Mouse (Mus musculus) cerebellum, postnatal 36 days (tissue): ENCODE results near the gene Sox5.

Source experiments
- DNase-seq, 2 experiments: peaks; one replicate each; pipeline ENCODE4 v3.0.0; 2021 to 2022; ENCODE audit warnings: mixed read lengths in 2 of 2

Sox5 gene

DNA sequence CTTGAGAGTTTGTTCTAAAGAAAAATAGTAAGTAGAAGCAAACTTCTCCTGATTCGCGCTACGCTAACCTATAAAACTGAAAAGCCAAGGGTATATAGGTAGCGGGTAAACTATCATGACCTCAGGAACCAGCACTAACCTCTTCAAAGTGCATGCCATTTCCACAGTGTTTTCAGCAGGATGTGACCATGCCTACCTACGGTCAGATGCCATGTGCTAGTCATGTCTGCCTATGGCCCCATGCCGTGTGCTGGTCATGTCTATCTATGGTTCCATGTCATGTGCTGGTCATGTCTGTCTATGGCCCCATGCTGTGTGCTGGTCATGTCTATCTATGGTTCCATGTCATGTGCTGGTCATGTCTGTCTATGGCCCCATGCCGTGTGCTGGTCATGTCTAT lies 614.7 kb downstream of the Sox5 start:
- no peak for DNase-seq

DNA sequence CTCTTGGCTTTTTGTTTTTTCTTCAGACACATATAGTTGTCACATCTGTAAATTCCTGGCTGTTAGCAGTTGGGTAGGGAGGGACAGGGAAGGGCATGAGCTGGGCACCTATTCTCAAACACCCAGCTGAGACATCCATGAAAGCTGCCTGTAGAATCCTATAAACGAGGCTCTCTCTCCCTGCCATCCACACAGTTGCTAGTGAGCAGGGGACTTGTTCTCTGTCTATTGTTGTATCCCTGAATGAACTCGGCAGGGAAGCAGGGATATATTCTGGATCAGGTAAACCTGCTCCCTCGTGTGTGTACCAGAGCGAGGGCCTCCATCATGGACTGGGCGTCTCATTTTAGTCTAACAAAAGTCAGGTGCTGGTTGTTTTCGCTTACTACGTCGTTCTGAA lies 615.1 kb downstream of the Sox5 start:
- DNase-seq: no peak

DNA sequence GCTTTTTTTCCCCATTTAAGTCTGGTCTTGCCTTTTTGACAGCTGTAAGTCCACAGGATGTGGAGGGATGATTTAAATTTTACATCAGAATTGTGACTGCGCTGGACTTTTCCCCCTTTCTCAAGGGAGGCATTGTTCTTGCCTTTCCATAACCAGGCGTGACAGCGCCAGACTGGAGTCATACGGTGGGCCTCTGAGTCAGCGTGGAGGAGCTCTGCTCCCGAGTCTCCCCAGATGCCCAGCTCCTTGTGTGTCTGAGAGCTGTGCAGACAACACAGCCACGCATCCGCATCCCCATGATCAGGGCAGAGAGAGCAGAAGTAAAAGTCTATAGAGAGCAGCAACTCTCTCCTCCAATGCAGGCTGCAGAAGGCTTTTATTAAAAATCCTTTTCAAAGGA lies 615.7 kb downstream of the Sox5 start:
- no peak for DNase-seq

DNA sequence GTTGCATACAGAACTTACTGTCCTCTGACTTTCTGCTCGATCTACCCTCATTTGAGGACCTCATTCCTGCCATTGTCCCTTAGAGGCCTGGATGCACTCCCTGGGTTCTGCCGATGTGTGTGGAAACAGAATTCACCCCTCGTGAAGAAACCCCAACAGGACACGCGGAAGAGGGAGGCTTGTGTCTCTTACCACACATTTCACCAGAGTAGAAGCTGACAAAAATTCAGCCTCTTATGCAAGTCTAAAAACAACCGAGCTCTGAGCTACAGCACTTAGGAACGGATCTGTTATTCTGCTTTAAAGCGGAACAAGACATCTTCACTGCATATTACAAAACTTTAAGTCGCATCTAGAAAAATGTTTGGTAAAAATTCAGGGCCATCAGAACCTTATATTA lies 618.3 kb downstream of the Sox5 start:
- DNase-seq: no peak

DNA sequence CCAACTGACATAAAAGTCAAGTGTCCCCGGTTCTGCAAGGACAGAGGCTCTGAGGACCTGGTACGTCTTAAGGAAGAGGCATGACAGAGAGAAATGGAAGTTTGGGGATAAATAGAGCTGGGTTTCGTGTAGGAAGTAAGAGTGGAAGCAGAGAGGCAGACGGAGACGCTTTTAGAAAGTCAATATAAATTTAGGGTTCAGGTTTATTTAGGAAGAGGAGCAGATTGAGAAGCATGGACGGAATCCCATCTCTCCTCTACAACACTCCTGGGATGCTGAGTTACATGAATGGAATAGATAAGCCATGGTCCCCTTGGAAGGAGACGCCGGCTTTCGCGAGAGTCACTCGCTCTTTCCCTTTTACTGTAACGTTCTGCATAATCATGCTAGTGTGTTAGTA lies 623.1 kb downstream of the Sox5 start:
- DNase-seq: no peak

DNA sequence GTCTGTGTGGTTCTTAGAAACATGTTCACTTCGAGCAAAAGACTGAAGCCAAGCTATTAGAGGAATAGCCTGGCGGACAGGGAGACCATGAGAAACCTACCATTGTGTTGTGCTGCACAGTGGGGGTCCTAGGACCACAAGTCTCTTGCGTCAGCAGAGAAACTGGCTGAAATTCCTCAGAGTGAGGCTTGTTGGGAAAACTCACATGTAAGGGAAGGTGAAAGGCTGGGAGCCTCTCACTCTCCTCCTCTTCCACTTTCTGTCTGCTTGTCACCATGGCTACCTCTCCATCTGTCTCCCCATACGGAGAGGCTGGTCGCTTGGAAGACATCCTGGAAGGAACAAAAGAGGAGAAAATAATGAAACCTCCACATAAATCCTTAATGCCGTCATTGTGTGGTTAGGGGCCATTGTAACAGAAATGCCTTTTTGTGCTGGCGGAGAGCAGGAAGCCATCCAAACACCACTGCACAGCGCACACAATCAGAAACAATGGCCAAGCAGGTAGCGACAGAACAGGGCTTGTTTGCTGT lies 626.8 kb downstream of the Sox5 start:
- DNase-seq: peak; percentile 43 to 44

DNA sequence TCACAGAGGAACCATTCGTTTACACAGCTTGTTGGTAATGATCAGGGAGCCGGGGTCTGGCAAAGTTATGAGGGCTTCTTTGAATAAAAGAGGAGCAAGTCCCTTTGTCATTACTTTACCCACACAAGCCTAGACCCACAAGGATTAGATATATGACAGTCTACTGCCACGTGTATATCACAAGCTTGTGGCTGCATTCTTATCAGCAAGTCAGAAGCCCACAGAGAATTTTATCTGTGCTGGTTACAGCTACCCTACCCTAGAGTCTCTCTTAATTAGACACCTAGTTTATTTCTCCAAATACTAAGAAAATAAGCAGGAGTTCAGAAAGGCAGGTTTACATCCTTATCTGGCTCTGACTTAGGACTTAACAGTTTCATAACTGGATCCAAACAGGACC lies 629.8 kb downstream of the Sox5 start:
- no peak for DNase-seq

DNA sequence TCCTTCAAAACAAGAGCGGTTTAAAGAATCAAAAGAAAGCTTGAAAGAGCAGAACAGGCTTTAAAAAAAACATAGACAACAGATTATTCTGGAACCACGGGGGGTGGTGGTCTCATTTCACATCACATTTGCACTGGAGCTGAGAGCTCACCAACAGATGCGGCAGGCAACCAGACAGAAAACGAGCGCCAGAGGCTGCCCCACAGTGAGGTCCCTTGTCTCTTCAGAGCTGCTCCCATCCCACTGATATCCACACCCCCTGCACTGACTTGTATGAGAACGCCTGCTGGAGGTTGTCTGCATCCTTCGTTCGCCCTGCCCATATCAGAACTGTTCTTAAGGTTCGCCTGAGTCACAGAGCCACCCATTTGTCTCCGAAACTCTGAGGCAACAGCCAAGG lies 630.7 kb downstream of the Sox5 start:
- no peak for DNase-seq

DNA sequence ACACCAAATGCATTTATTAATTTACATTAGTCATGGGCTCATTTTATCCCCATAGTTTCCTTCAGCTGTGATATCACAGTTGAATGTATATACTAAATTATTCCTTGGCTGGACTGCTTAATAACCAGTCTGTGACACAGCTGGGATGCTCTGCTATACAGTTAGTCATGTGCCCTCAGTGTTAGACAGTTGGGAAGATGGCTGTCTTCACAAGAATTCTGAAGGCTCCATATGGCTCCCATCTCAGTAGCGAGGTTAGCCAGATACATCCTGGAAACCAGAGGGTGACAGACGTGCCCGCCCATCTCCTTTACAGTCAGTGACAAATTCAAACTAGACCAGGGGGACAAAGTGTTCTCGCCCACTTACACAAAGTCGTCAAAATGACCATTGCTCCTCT lies 644.4 kb downstream of the Sox5 start:
- no peak for DNase-seq

DNA sequence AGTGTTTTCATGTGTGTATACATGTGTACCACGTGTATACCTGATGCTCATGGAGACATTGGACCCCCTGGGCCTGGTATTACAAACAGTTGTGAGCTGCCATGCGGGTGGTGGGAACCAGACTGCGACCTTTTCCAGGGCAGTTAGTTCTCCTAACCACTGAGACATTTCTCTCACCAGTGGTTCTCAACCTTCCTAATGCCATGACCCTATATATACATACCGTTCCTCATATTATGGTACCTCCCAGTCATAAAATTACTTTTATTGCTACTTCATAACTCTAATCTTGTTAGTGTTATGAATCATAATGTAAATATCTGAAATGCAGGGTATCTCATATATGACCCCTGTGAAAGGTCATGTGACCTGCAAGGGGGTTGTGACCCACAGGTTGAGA lies 644.9 kb downstream of the Sox5 start:
- no peak for DNase-seq

DNA sequence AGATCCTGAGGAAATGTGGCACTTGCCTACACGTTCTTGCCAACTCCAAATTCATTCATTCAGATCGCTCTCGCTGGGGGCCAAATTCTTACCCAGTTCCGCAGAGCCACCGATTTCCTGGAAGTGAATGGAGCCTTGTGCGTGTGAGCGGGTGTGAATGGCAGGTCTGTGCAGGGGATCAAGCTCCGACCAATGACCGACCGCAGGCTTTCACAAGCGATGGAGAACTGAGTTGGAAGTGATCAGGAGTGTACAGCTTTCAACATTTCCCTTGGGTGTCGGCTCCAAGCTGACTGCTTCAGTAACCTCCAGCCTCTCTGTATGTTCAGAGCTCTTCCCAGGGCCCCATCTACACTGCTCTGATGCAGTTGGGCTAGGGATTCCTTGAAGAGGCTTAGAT lies 651.9 kb downstream of the Sox5 start:
- DNase-seq: no peak

DNA sequence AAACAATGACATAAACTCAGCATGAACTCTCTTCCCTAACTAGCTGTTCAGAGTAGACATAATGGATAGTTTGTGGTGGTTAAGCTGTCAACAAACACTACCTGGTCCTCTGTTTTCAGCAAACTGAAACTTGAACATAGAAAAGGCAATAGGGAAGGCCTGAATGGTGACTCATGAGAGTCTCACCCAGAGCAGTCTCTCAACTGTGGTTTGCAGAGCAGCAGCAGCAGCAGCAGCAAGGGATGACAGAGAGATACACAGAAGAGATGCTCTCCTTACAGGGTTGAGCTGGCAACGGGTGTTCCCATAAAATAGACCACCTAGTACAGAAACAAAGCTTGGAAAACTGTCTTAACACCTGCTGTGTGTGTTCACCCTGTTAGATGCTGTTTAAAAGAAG lies 661.8 kb downstream of the Sox5 start:
- DNase-seq: no peak

DNA sequence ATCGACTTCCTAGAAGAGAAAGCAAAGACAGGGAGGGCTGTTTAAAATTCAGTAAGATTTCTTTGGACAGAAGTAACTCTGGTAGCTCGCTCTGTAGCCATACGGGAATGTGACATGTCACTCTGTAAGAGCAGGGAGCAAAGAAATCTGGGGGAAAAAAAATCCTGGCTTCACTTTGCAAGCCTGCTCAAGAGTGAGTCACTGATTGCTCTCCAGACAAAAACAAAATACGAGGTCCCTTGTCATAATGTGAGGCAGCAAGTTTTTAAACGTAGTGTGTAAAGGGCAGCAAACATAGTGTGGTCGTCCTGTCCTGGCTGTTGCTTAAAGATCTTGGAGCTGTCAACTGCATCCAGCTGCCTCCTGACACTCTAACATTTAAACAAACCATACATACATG lies 665.1 kb downstream of the Sox5 start:
- DNase-seq: no peak

DNA sequence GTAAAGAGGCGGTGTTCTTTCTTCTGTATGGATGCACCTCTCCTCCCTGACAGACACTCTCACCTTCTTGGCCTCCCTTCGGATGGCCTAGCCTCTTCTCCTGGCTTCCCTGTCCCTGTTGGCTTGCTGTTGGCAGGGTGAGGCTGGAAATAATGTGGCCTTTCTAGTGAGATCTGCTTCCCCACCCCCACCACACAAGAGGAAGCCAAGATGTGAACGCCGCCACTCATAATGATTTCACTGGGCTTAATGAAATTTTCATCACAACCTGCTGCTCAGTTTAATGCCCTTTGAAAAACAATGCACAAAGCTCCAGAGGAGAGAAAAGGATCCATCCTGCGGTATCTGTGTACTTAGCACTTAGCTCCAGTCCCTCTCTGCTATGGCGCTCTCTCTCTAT lies 670.2 kb downstream of the Sox5 start:
- DNase-seq: no peak

DNA sequence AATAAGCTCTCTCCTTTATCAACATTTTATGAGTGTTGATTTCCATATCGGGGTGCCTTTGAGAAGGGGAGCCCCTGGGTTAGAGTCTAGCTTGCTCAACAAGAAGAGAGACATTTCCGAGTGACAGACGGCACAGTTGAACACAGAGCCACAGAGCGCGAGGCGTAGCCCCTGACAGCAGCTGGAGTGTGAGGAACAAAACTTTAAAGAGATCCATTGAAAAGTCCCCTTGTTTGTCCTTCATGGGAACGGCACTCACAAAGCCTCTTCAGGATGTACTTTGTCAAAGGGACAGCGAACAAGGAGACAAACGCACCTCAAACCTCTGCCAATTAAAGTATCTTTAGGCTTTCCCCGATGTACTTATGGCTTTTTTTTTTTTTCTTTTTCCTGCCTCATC lies 674.9 kb downstream of the Sox5 start:
- no peak for DNase-seq

DNA sequence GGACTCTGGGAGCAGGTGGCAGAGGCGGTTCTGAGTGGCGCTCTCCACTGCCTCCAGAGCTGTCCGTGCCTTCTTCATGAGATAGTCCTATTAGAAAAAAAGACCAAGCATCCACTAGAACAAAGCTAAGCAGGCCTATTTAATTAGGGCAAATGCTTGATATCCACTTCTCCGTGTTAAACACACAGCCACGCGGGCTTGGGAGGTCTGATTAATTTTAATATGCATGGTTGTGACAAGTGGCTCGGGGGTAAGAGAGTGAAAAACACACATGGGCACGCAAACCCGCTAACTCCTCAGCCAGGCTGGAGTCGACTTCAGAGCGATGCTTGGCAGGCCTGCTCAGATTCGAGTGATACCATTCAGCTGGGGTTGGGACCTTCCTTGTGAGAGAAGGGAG lies 676.1 kb downstream of the Sox5 start:
- DNase-seq: no peak

DNA sequence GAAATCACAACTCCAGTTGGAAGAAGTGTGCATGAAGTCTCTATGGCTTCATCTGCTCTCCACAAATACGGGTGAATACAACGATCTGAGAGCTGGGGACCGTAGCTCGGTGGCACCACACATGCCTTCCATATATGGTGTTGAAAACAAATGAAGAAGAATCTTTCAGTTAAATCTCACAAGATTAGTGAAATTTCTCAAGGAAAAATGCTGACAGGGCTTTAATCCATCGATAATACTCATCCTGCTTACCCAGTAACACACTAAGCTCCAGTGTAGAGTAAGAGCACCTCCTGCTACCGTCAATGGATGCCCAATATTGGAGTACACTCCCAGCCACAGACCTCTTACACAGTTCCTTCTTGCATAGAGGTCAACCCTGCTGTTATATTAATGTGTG lies 678.2 kb downstream of the Sox5 start:
- no peak for DNase-seq

DNA sequence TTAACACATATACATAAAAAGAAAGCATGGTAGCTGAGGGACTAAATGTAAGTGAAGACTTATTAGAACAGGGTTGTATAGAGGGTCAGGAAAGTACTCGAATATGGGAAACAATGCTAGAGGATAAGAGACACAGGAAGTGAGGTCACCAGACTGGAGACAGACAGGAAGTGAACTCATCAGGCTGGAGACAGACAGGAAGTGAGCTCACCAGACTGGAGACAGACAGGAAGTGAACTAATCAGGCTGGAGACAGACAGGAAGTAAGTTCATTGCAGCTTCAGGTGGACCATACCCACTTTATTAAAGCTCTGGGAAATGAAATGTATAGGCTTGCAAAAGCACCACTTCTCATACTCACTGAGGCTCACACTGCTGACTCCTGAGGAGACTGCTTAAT lies 680.9 kb downstream of the Sox5 start:
- no peak for DNase-seq

DNA sequence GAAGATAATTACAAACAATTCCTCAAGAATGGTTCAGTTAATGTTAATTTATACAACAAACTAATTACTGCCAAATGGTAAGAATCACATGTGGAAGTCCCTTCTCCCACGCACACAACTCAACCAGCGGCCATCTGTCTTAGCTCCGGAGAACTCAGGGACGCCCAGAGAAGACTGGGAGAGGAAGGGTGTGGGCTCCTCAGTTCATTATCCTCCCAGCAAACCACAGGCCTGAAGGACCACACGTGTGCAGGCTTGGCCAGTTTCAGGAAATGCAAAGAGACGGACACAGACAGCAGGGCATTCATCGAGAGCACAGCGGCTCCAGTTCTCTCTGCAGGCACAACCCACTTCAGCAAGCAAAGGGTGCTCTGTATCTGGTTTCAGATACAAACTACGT lies 683.7 kb downstream of the Sox5 start:
- no peak for DNase-seq

DNA sequence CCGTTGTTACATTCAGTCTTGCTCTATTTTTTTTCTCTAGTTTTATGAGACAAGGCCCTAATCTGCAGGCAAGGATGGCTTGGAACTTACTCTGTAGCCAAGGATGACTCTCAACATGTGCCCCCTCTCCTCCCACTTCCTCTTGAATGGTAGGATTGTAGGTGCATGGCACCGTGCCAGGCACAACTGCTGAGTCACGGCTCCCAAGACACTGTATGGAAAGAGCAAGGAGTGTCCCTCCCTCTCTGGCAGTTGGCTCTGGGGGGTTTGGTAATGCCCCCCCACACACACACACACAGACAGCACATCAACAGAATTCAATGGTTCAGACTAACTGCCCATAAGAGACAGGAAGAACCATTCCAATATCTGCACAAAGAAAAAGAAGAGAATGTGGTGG lies 693.5 kb downstream of the Sox5 start:
- DNase-seq: no peak

DNA sequence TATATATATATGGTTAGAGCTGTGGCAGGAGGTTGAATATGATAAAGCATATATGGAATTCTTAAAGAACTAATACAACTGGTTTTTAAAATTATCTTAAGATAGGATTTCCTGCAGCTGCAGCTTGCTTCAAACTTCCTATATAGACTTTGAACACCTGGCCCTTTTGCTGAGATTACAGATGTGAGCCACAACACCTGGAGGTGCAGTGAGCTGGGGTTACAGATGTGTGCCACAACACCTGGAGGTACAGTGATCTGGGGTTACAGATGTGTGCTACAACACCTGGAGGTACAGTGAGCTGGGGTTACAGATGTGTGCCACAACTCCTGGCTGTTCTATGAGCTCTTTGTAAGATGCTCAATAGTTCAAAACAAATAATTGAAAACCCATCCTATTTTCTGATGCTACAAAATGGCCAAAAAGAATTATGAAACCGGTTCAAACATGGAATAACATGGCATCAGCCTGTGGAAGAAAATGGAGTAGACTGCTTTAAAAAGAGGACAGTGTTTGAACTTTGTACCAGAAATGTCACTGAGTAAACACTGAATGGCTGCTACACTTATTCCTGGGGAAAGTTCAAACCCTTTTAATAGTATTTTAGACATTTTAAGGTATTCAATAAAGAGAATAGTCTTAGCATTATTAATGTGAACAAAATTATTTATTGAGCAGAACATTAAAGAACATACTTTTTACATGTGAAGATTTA lies 695.5 kb downstream of the Sox5 start:
- no peak for DNase-seq

DNA sequence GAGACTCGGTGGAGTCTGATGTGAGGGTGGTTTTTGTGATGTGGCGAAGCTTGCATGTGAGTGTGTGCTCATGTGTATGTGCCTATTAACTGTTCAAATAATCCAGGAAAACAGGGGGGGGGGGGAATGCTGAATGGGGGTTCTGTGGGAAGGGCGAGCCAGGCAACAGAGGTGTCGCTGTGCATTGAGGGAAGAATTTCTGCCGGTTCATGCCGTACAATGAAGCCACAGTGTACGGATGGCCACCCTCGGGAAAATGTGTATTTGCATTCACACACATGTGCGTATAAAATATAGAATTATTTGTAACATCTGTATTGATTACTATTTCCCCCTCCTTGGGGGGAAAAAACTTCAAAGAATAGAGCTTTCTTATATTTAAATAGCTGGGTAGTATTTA lies 699.5 kb downstream of the Sox5 start:
- DNase-seq: no peak

DNA sequence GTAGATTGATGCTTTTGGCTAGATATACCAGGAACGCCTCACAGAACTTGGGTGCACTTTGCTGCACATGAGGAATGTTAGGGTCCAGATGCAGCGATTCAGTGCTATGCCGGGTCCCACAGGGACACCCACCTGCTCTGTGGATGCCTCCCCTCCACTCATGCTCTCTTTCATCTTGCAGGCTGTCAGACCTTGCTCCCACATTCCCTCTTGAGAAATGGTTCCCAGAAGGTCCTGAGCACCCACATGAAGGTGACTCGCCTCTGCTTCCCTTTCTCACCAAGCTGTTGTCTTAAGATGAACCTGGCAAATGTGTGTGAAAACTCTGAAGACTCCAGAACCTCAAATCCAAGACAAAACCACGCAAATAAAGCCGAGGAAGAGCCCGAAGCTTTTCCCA lies 704.0 kb downstream of the Sox5 start:
- DNase-seq: no peak

DNA sequence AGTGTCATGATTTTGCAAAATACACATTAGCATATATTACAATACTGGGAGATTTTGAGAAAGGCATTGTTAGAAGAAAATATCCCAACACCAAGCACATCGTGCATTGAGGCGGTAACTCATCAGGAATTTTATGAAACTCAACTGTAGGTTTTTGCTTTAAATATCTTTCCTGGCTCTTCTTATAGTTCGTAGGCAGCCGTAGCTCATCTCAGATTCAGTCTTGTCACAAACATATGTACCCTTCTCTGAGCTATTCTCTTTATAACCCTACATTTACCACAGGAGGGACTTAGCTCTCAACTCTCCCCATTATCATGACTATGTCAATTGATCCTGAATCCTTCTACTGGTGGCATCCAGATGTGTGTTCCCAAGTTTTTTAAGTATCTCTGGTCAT lies 705.4 kb downstream of the Sox5 start:
- no peak for DNase-seq

DNA sequence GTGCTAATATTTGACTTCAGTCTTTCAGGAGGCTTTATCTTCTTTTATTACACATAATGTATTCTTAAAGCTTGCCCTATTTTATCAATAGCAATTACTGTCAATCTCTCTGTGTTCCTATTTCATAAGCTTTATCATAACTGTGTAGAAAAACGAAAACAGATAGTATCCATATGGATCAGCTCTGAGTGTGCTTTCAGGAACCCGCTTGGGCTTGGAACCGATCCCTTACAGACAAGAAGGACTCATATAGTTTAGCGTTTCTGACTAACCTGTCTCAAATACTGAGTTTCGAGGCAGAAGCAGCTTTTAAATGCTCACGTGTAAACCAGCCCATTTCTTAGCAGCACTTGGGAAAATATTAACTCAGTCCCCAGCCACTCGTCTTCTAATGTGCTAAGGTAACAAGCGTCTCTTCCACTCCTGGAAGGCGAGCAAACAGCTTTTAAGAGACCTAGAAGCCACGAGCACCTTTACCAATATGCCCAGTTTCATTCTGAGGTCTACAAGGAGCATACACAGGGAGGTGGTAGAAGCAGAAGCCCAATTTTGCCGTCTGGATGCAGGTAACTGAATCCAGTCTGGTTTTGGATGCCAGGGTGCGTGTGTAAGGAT lies 706.3 kb downstream of the Sox5 start:
- no peak for DNase-seq
